Mouse (Mus musculus): ENCODE results near the gene Ykt6. TPM values are rescaled to one million over a fixed set of nuclear protein-coding genes. Genes with fewer than 3 reads are reported as not detected.
A peak's percentile ranks its signal among the peaks of the same experiment; 100 is the strongest.
"Not testable (repeated sequence)": the region's sequence is repeated elsewhere in the genome, so short reads cannot be mapped to it uniquely, and the experiment has no call there.

Ykt6 gene
- polyA plus RNA-seq, 1 experiment = 84.5 TPM

DNA sequence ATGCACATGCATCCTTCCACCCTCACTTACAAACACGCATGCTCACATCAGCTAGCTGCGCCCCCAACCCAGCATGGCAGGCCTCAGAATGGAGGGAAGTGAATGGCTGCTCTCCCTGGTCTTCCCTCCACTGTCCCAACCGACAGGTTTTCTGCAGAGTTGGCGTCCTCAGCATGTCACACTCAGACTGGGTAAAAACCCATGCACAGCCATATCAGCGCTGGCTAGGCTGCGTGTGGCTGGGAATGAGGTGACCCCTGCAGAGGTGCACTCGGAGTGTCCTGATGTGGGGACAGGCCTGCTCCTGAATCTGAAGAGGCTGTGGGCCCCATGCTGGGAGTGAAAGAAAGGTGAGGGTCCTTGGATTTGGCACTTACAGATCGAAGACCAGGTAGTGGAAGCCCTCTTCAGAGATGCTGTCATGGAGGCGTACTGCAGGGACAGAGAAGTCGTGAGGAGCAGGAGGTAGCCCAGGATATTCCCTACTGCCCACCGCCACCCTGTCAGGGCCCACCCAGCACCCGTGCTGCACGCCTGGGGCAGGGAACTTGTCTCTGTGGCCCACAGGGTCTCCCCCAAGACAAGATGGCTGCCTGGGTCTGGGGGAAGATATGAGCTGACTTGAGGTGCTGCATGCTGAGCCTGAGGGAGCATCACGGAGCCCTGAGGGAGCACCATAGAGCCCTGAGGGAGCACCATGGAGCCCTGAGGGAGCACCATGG, 45.6 kb downstream of the Ykt6 start:
- no peaks in the 10 kb centered on the region for H3K36me3 ChIP-seq (ENCODE audit: control insufficient read depth, insufficient read depth, low read length)
- peak overlapping the region; percentile 13; the same call in 1 of the 2 replicates for H3K27ac ChIP-seq (ENCODE audit: insufficient read depth, low read depth, low read length)
- TF ChIP-seq CTCF (IDR thresholded peaks at IDR 0.05; ENCODE audit: extremely low read depth, insufficient read length, insufficient replicate concordance, low read depth, low read length) (no peak), POLR2A (IDR thresholded peaks at IDR 0.05; ENCODE audit: low read depth, low read length) (no peak)
- 89% methylated on average over 14 of the region's 14 CpGs for WGBS
- H3K4me3 ChIP-seq (ENCODE audit: low read depth, low read length) = no peak overlapping the region
- peaks cover 52% of the 10 kb centered on the region for H3K4me1 ChIP-seq (ENCODE audit: control insufficient read depth, insufficient read depth, insufficient read length, low read length)
- H3K27me3 ChIP-seq (ENCODE audit: control insufficient read depth, insufficient read depth, low read length) = no peaks in the 10 kb centered on the region

DNA sequence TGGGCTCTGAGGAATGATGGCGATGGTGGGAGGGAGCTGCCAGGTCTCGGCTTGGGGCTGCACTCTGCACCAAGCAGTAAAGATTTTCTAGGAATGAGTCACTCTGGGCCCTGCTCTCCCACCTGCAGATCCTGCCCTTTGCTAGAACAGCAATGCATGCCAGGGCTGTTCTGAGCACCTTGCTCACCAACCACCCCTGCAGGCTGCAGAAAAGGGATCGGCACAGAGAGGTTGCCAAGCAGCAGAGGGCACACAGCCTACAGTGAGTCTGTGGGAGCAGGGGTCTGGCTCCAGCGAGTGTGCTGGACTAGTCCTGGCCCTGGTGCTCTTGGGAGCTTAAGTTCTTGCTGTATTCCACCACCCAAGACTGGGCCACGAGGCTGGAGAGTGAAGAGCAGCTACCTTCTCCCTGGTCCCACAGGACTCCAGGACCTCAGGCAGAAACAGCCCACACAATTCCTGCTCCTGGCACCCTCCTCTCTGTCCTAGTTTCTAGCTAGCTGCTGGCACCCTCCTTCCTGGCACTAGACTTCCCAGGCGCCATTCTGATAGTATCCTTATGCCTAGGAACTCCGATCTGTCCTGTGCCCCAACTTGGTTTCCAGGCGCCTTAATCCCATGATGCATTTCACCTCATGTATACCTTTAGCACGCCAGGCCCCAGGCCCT, 46.6 kb downstream of the Ykt6 start:
- TF ChIP-seq CTCF (IDR thresholded peaks at IDR 0.05; ENCODE audit: extremely low read depth, insufficient read length, insufficient replicate concordance, low read depth, low read length) = no peak
- TF ChIP-seq POLR2A (IDR thresholded peaks at IDR 0.05; ENCODE audit: low read depth, low read length) = no peak
- WGBS = 45% methylated on average over 9 of the region's 9 CpGs
- Histone ChIP-seq H3K27me3 (ENCODE audit: control insufficient read depth, insufficient read depth, low read length) (no peaks in the 10 kb centered on the region), H3K4me1 (ENCODE audit: control insufficient read depth, insufficient read depth, insufficient read length, low read length) (peaks cover 51% of the 10 kb centered on the region), H3K4me3 (ENCODE audit: low read depth, low read length) (no peak overlapping the region), H3K36me3 (ENCODE audit: control insufficient read depth, insufficient read depth, low read length) (no peaks in the 10 kb centered on the region), H3K27ac (ENCODE audit: insufficient read depth, low read depth, low read length) (no peak overlapping the region; the same call in 1 of the 2 replicates)

GRCm38 (mm10) chr11:6003046-6003639, 47.6 kb downstream of the Ykt6 start:
- Histone ChIP-seq H3K27ac (ENCODE audit: insufficient read depth, low read depth, low read length) (no peak overlapping the region), H3K36me3 (ENCODE audit: control insufficient read depth, insufficient read depth, low read length) (peaks cover 4% of the 10 kb centered on the region), H3K27me3 (ENCODE audit: control insufficient read depth, insufficient read depth, low read length) (no peaks in the 10 kb centered on the region), H3K4me1 (ENCODE audit: control insufficient read depth, insufficient read depth, insufficient read length, low read length) (peaks cover 51% of the 10 kb centered on the region), H3K4me3 (ENCODE audit: low read depth, low read length) (no peak overlapping the region)
- TF ChIP-seq POLR2A (IDR thresholded peaks at IDR 0.05; ENCODE audit: low read depth, low read length) = no peak
- no peak for TF ChIP-seq CTCF (IDR thresholded peaks at IDR 0.05; ENCODE audit: extremely low read depth, insufficient read length, insufficient replicate concordance, low read depth, low read length)
- 33% methylated on average over 2 of the region's 2 CpGs for WGBS

DNA sequence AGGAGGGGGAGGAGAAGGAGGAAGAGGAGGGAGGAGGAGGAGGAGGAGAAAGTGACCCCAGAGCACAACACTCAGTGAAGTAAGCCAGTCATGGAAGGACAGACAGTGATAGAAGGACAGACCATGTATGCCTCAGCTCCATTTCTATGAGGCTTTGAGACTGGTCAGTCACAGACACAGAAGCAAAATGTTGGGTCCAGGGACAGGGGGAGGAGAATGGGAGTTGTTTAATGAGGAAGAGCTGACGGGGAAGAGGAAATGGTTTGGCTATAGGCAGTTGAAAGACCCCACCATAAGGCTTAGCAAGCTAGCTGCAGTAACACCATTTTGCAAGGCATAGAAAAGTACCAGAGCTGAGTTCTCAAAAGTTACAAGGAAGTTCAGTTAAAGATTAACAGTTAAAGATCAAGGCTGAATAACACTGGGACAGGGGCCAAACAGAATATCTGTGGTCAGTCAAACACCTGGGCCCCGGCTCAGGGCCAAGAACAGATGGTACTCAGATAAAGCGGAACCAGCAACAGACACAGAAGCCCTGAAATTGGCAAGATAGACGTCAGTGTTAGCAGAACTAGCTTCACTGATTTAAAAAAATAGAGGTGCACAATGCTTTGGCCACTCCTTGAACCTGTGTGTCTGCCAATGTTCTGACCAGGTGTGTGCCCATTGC, 50.0 kb downstream of the Ykt6 start:
- WGBS = 3% methylated on average over 1 of the region's 4 CpGs
- Histone ChIP-seq H3K4me1 (ENCODE audit: control insufficient read depth, insufficient read depth, insufficient read length, low read length) (peaks cover 45% of the 10 kb centered on the region), H3K27ac (ENCODE audit: insufficient read depth, low read depth, low read length) (peak overlapping the region; percentile 83), H3K36me3 (ENCODE audit: control insufficient read depth, insufficient read depth, low read length) (peaks cover 19% of the 10 kb centered on the region)
- not testable (repeated sequence) for H3K4me3 ChIP-seq (ENCODE audit: low read depth, low read length); H3K27me3 ChIP-seq (ENCODE audit: control insufficient read depth, insufficient read depth, low read length)

GRCm38 (mm10) chr11:6006351-6007009, 51.0 kb downstream of the Ykt6 start:
- Histone ChIP-seq H3K4me1 (ENCODE audit: control insufficient read depth, insufficient read depth, insufficient read length, low read length) (peaks cover 36% of the 10 kb centered on the region), H3K27ac (ENCODE audit: insufficient read depth, low read depth, low read length) (peak overlapping the region; percentile 83), H3K36me3 (ENCODE audit: control insufficient read depth, insufficient read depth, low read length) (peaks cover 22% of the 10 kb centered on the region), H3K4me3 (ENCODE audit: low read depth, low read length) (peak overlapping the region; percentile 65)
- WGBS = 3% methylated on average over 40 of the region's 44 CpGs
- H3K27me3 ChIP-seq (ENCODE audit: control insufficient read depth, insufficient read depth, low read length) = not testable (repeated sequence)

GRCm38 (mm10) chr11:6007010-6007778, 51.7 kb downstream of the Ykt6 start:
- Histone ChIP-seq H3K4me3 (ENCODE audit: low read depth, low read length) (peak overlapping the region; percentile 82), H3K36me3 (ENCODE audit: control insufficient read depth, insufficient read depth, low read length) (peaks cover 29% of the 10 kb centered on the region), H3K4me1 (ENCODE audit: control insufficient read depth, insufficient read depth, insufficient read length, low read length) (peaks cover 36% of the 10 kb centered on the region), H3K27ac (ENCODE audit: insufficient read depth, low read depth, low read length) (peak overlapping the region; percentile 100)
- 2% methylated on average over 23 of the region's 49 CpGs for WGBS
- not testable (repeated sequence) for H3K27me3 ChIP-seq (ENCODE audit: control insufficient read depth, insufficient read depth, low read length)

GRCm38 (mm10) chr11:6007779-6008128, 52.3 kb downstream of the Ykt6 start:
- Histone ChIP-seq H3K4me3 (ENCODE audit: low read depth, low read length) (peak overlapping the region; percentile 82), H3K4me1 (ENCODE audit: control insufficient read depth, insufficient read depth, insufficient read length, low read length) (peaks cover 31% of the 10 kb centered on the region), H3K36me3 (ENCODE audit: control insufficient read depth, insufficient read depth, low read length) (peaks cover 30% of the 10 kb centered on the region), H3K27ac (ENCODE audit: insufficient read depth, low read depth, low read length) (peak overlapping the region; percentile 100)
- not testable (repeated sequence) for H3K27me3 ChIP-seq (ENCODE audit: control insufficient read depth, insufficient read depth, low read length)
- 11% methylated on average over 12 of the region's 13 CpGs for WGBS

GRCm38 (mm10) chr11:6010751-6011482, 55.4 kb downstream of the Ykt6 start:
- 41% methylated on average over 3 of the region's 18 CpGs for WGBS
- H3K27me3 ChIP-seq (ENCODE audit: control insufficient read depth, insufficient read depth, low read length); H3K4me1 ChIP-seq (ENCODE audit: control insufficient read depth, insufficient read depth, insufficient read length, low read length): not testable (repeated sequence)
- Histone ChIP-seq H3K4me3 (ENCODE audit: low read depth, low read length) (peak overlapping the region; percentile 47), H3K36me3 (ENCODE audit: control insufficient read depth, insufficient read depth, low read length) (peaks cover 41% of the 10 kb centered on the region), H3K27ac (ENCODE audit: insufficient read depth, low read depth, low read length) (peak overlapping the region; percentile 100)
